Mouse (Mus musculus) c-Kit-negative CD71-positive TER-119-positive erythroid progenitor cells, embryonic 14.5 days (primary cell): ENCODE results near the gene Msrb3.
"Not testable (repeated sequence)": the region's sequence is repeated elsewhere in the genome, so short reads cannot be mapped to it uniquely, and the experiment has no call there.

Experiments used
- DNase-seq: peaks from one replicate; pipeline ENCODE4 v3.0.0-alpha.2; 2013; ENCODE audit warnings: low read depth, low spot score

The Msrb3 gene

DNA sequence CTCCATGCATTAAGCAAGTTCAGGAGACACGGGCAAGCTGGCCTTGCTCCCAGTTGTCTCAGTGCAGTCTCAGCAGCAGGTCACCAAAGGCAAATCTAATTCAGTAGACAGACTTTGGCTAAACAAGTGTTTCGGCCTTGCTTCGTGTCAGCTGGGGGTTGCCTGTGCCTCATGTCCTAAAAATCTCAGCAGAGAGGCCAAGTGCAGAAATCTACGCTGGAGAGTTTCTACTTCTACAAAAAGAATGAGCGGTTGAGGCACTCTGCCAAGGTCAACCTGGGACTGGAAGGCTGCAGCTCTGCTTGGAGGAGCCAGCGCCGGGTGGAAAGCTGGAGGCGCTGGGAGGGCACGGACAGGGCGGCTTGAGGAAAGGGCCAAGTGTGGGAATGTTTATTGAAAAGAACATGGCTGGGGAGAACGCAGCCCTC is 147.6 kb downstream of the Msrb3 start:
- DNase-seq = no peak

GRCm38 (mm10) chr10:120749556-120749955 is 149.3 kb downstream of the Msrb3 start:
- not testable (repeated sequence) for DNase-seq

- DNase-seq = no peak
Observed at GRCm38 (mm10) chr10:120748156-120748555, 150.7 kb downstream of the Msrb3 start.

GRCm38 (mm10) chr10:120745138-120745856 is 153.6 kb downstream of the Msrb3 start:
- no peak for DNase-seq

GRCm38 (mm10) chr10:120744441-120745137 is 154.3 kb downstream of the Msrb3 start:
- no peak for DNase-seq

DNA sequence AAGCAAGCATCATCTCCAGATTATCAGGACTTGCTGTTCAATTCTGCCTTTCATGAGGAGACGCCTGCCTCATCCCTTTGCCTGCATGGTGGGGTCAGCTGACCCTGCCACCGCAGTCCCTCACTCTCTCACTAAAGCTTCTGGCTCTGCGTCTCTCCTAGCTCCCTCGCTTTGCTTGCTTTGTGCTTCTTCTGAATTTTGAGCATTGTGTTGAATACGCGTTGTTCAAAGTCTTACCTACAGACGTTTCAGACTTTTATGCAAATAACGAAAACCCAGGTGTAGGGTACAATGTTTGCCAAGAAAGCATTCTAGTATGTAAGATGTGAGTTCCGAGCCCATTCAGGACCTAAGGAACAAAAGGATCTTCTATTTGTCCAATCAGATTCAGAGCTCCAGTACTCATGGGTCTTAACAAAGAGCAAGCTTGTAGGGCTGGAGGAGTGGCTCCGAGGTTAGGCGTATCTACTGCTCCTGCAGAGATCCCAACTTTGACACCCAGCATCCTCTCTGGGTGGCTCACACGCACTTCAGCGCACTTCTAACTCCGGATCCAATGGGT is 162.3 kb downstream of the Msrb3 start:
- DNase-seq = no peak

- no peak for DNase-seq
Observed at GRCm38 (mm10) chr10:120735722-120736507, 163.0 kb downstream of the Msrb3 start.

DNA sequence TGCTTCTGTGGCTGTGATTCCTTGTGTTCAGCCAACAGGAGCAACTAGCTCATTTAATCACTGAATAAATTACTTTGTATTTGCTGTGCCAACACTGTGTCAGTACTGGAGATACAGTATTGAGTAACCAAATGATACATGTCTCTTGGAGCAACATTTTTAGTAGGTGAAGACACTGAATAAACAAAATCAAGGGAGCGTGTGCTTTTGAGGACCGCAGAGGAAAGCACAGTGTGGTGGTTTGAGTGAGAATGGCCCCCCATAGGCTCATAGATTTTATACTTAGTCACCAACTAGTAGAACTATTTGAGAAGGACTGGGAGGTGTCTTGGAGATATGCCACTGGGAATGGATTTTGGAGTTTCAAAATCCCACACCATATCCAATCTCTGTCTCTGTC is 164.5 kb downstream of the Msrb3 start:
- no peak for DNase-seq
